Mouse (Mus musculus) C2C12 (cell line): ENCODE results near the gene Col10a1.

Source experiments
- CEBPB ChIP-seq: IDR thresholded peaks from one replicate; pipeline ENCODE4 v1.6.1; 2011; ENCODE audit warnings: low read depth, mild to moderate bottlenecking, control low read depth, moderate library complexity
- CTCF ChIP-seq: IDR thresholded peaks from one replicate; pipeline ENCODE4 v1.5.1; 2011; ENCODE audit not compliant: control insufficient read depth, insufficient read depth, insufficient read length
- MAX ChIP-seq: IDR thresholded peaks from one replicate; pipeline ENCODE4 v1.6.1; 2011; ENCODE audit warnings: mild to moderate bottlenecking, control low read depth
- MYOD1 ChIP-seq: IDR thresholded peaks from one replicate; pipeline ENCODE4 v1.6.1; 2011; ENCODE audit warnings: low read depth; ENCODE audit not compliant: control insufficient read depth, insufficient read length
- MYOG ChIP-seq: IDR thresholded peaks from one replicate; pipeline ENCODE4 v1.6.1; 2011; ENCODE audit not compliant: control insufficient read depth, insufficient read length; ENCODE audit errors: extremely low read depth
- USF1 ChIP-seq: IDR thresholded peaks from one replicate; pipeline ENCODE4 v1.6.1; 2011; ENCODE audit warnings: low read depth, mild to moderate bottlenecking, control low read depth, moderate library complexity

DNA sequence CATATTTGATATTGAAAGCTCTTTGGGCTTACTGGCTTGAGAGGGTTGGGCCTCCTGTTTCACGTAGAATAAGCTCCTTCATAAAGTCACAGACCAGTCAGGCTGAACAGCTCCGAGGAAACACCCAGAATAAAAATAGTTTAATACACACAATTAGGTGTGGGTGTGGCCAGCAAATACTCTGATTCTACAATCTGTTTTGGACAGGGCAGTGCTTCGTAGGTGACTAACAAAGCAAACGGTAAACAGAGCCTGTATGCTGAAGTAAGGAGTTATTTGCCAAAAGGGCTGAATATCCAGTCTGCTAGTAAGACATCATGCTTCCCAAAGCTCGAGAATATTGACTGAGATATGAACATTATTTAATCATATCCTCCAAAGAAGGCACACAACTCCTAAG is 4.1 kb upstream of the Col10a1 start:
- TF ChIP-seq CTCF = no peak
- no peak for TF ChIP-seq USF1
- no peak for TF ChIP-seq CEBPB
- TF ChIP-seq MYOD1 = no peak
- no peak for TF ChIP-seq MYOG
- no peak for TF ChIP-seq MAX
